Mouse (Mus musculus) megakaryocyte, embryonic 14.5 days (primary cell): ENCODE results near the gene Lyve1. TPM values are rescaled to one million over a fixed set of nuclear protein-coding genes. Genes with fewer than 3 reads are reported as not detected.

Experiments
- H3K27me3 ChIP-seq: replicated peaks from 2 replicates; pipeline ENCODE3; 2012; ENCODE audit warnings: inconsistent platforms
- H3K36me3 ChIP-seq: replicated peaks from 2 replicates; pipeline ENCODE3; 2012; ENCODE audit warnings: low read length, inconsistent platforms, mixed read lengths
- H3K4me1 ChIP-seq: 2 replicates; pipeline ENCODE4 v1.6.1; 2012; ENCODE audit warnings: inconsistent platforms
- H3K4me3 ChIP-seq: replicated peaks from 2 replicates; pipeline ENCODE3; 2012; ENCODE audit warnings: moderate library complexity, mild to moderate bottlenecking, inconsistent platforms
- H3K9me3 ChIP-seq: 2 replicates; pipeline ENCODE4 v1.6.1; 2012; ENCODE audit warnings: inconsistent platforms
- FLI1 ChIP-seq: IDR thresholded peaks from 2 replicates; pipeline ENCODE4 v1.6.1; 2012; ENCODE audit warnings: low read length, inconsistent platforms, mixed read lengths
- GATA1 ChIP-seq: IDR thresholded peaks from 3 replicates; pipeline ENCODE4 v1.6.1; 2012; ENCODE audit warnings: mixed read lengths, low read length, inconsistent platforms, borderline replicate concordance
- polyA plus RNA-seq: library from polyadenylated mRNA; stranded (reverse); fragments of >175 nt; gene quantifications from 2 replicates; pipeline ENCODE4 v1.2.3, GENCODE M21; 2012; ENCODE audit warnings: low replicate concordance; ENCODE audit not compliant: insufficient read depth

Gene Lyve1
- polyA plus RNA-seq, 1 experiment, result 1.7 TPM

DNA sequence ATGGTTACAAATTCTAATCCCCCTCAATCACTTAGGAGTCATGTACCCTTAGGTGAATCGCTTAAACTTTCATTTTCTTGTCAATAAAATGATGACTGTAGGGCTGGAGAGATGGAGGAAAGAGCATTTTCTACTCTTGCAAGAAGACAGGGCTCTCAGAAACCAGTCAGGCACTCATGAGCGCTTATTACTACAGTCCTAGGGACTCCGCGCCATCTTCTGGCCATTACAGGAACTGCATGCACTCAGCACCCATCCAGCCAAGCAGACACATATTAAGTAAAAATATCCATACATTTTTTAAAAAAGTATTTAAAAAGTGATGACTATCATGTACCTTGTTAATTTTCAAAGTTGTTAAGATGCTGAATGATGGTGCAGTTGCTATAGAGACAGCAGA is 62.0 kb downstream of the Lyve1 start:
- H3K27me3 ChIP-seq, result peaks cover 43% of the 10 kb centered on the region

More for the DNA sequence above, 62.0 kb downstream of the Lyve1 start:
- Histone ChIP-seq H3K4me1 (peaks cover 32% of the 10 kb centered on the region), H3K9me3 (no peaks in the 10 kb centered on the region), H3K36me3 (peaks cover 75% of the 10 kb centered on the region), H3K4me3 (no peak overlapping the region)
- no peak for TF ChIP-seq FLI1
- no peak for TF ChIP-seq GATA1

Other genes with a start within 250 kb of the Lyve1 start
- gene Sbf2, start 248.3 kb downstream of the Lyve1 start, polyA plus RNA-seq, result 0.55 TPM in 1 of 2 replicates, not detected in the other
- gene Adm, start 235.6 kb downstream of the Lyve1 start, polyA plus RNA-seq, result not detected in 2 replicates
- gene Ampd3, start 95.0 kb downstream of the Lyve1 start, polyA plus RNA-seq, result 1.6 TPM in 2 replicates
- gene Rnf141, start 18.8 kb downstream of the Lyve1 start, polyA plus RNA-seq, result 1.8 TPM in 1 of 2 replicates, not detected in the other
- gene Mrvi1, start 119.2 kb upstream of the Lyve1 start, polyA plus RNA-seq, result 142 and 149 TPM in 2 replicates
- gene Ctr9, start 165.7 kb upstream of the Lyve1 start, polyA plus RNA-seq, result 1.0 and 10.6 TPM in 2 replicates
- gene Eif4g2, start 219.8 kb upstream of the Lyve1 start, polyA plus RNA-seq, result 352 and 517 TPM in 2 replicates